Mouse (Mus musculus): ENCODE data around the gene Xrcc6. TPM values are rescaled to one million over a fixed set of nuclear protein-coding genes. Genes with fewer than 3 reads are reported as not detected.

Xrcc6 gene
- polyA plus RNA-seq, 1 experiment from 2014 or later: 91.6 TPM

GRCm38 (mm10) chr15:81990549-81990948 lies 2.9 kb downstream of the Xrcc6 start:
- 57% methylated on average over 7 of the region's 7 CpGs for WGBS
- no peaks in the 10 kb centered on the region for H3K27me3 ChIP-seq
- peaks cover 7% of the 10 kb centered on the region; the same call in 1 of the 2 replicates for H3K4me1 ChIP-seq (replicated peaks)
- H3K27ac ChIP-seq: no peak overlapping the region
- H3K4me3 ChIP-seq (replicated peaks): no peak overlapping the region
- no peaks in the 10 kb centered on the region for H3K9me3 ChIP-seq
- no peak overlapping the region for H3K9ac ChIP-seq (replicated peaks)
- H3K36me3 ChIP-seq: peaks cover 31% of the 10 kb centered on the region
- H3K4me2 ChIP-seq: no peak overlapping the region
- no peak for ATAC-seq (ENCODE audit: insufficient number of reproducible peaks, insufficient read depth, low FRiP score, low TSS enrichment, low read depth)

GRCm38 (mm10) chr15:81993992-81994391 lies 6.4 kb downstream of the Xrcc6 start:
- H3K9me3 ChIP-seq: no peaks in the 10 kb centered on the region
- H3K9ac ChIP-seq (replicated peaks): no peak overlapping the region
- H3K36me3 ChIP-seq: peaks cover 65% of the 10 kb centered on the region
- H3K4me2 ChIP-seq: no peak overlapping the region
- H3K4me1 ChIP-seq (replicated peaks): peaks cover 3% of the 10 kb centered on the region; the same call in 1 of the 2 replicates
- no peak for ATAC-seq (ENCODE audit: insufficient number of reproducible peaks, insufficient read depth, low FRiP score, low TSS enrichment, low read depth)
- H3K4me3 ChIP-seq (replicated peaks): no peak overlapping the region
- no peaks in the 10 kb centered on the region for H3K27me3 ChIP-seq
- 71% methylated on average over 6 of the region's 6 CpGs for WGBS
- no peak overlapping the region for H3K27ac ChIP-seq

- H3K4me3 ChIP-seq (replicated peaks): no peak overlapping the region
- peaks cover 52% of the 10 kb centered on the region for H3K36me3 ChIP-seq
- ATAC-seq (ENCODE audit: insufficient number of reproducible peaks, insufficient read depth, low FRiP score, low TSS enrichment, low read depth): no peak
- no peaks in the 10 kb centered on the region for H3K4me1 ChIP-seq (replicated peaks)
- no peak overlapping the region for H3K27ac ChIP-seq
- no peak overlapping the region for H3K4me2 ChIP-seq
- 95% methylated on average over 8 of the region's 8 CpGs for WGBS
- no peaks in the 10 kb centered on the region for H3K27me3 ChIP-seq
- H3K9me3 ChIP-seq: no peaks in the 10 kb centered on the region
- no peak overlapping the region for H3K9ac ChIP-seq (replicated peaks)
Observed at GRCm38 (mm10) chr15:82004257-82004656, 16.6 kb downstream of the Xrcc6 start.

- H3K9ac ChIP-seq (replicated peaks): no peak overlapping the region
- ATAC-seq (ENCODE audit: insufficient number of reproducible peaks, insufficient read depth, low FRiP score, low TSS enrichment, low read depth): no peak
- H3K27ac ChIP-seq: no peak overlapping the region
- 82% methylated on average over 6 of the region's 6 CpGs for WGBS
- H3K36me3 ChIP-seq: 0 out of 2 replicates have a peak, but pooled peaks cover 3% of the 10 kb centered on the region
- H3K4me3 ChIP-seq (replicated peaks): no peak overlapping the region
- H3K4me2 ChIP-seq: no peak overlapping the region
- H3K4me1 ChIP-seq (replicated peaks): peaks cover 13% of the 10 kb centered on the region
- H3K9me3 ChIP-seq: no peaks in the 10 kb centered on the region
- H3K27me3 ChIP-seq: no peaks in the 10 kb centered on the region
Observed at GRCm38 (mm10) chr15:82011947-82012346, 24.3 kb downstream of the Xrcc6 start.

GRCm38 (mm10) chr15:82014745-82015391 lies 27.2 kb downstream of the Xrcc6 start:
- Histone ChIP-seq H3K4me2 (peak overlapping the region; percentile 96), H3K9me3 (no peaks in the 10 kb centered on the region), H3K4me1 (replicated peaks) (peaks cover 16% of the 10 kb centered on the region), H3K36me3 (peaks cover 15% of the 10 kb centered on the region), H3K9ac (replicated peaks) (peak overlapping the region; percentile 86), H3K27me3 (no peaks in the 10 kb centered on the region), H3K27ac (no peak overlapping the region), H3K4me3 (replicated peaks) (peak overlapping the region; percentile 95)
- ATAC-seq (ENCODE audit: insufficient number of reproducible peaks, insufficient read depth, low FRiP score, low TSS enrichment, low read depth): no peak
- 13% methylated on average over 9 of the region's 9 CpGs for WGBS

- H3K4me2 ChIP-seq: peak overlapping the region; percentile 96
- ATAC-seq (ENCODE audit: insufficient number of reproducible peaks, insufficient read depth, low FRiP score, low TSS enrichment, low read depth): peak; percentile 8; the same call in 1 of the 2 replicates
- no peaks in the 10 kb centered on the region for H3K27me3 ChIP-seq
- peaks cover 16% of the 10 kb centered on the region for H3K4me1 ChIP-seq (replicated peaks)
- no peaks in the 10 kb centered on the region for H3K9me3 ChIP-seq
- H3K36me3 ChIP-seq: peaks cover 19% of the 10 kb centered on the region
- H3K4me3 ChIP-seq (replicated peaks): peak overlapping the region; percentile 95
- under 1% methylated on average over 37 of the region's 39 CpGs for WGBS
- peak overlapping the region; percentile 70; the same call in 1 of the 2 replicates for H3K27ac ChIP-seq
- H3K9ac ChIP-seq (replicated peaks): peak overlapping the region; percentile 86
Observed at GRCm38 (mm10) chr15:82015392-82016100, 27.9 kb downstream of the Xrcc6 start.

GRCm38 (mm10) chr15:82016101-82016808 lies 28.6 kb downstream of the Xrcc6 start:
- peaks cover 16% of the 10 kb centered on the region for H3K4me1 ChIP-seq (replicated peaks)
- under 1% methylated on average over 53 of the region's 53 CpGs for WGBS
- peak overlapping the region; percentile 72 for H3K27ac ChIP-seq
- peaks cover 21% of the 10 kb centered on the region for H3K36me3 ChIP-seq
- H3K4me2 ChIP-seq: peak overlapping the region; percentile 96
- no peaks in the 10 kb centered on the region for H3K9me3 ChIP-seq
- H3K9ac ChIP-seq (replicated peaks): peak overlapping the region; percentile 86
- no peaks in the 10 kb centered on the region for H3K27me3 ChIP-seq
- H3K4me3 ChIP-seq (replicated peaks): peak overlapping the region; percentile 95
- ATAC-seq (ENCODE audit: insufficient number of reproducible peaks, insufficient read depth, low FRiP score, low TSS enrichment, low read depth): peak; percentile 95

GRCm38 (mm10) chr15:82016830-82017229 lies 29.2 kb downstream of the Xrcc6 start:
- no peak for ATAC-seq (ENCODE audit: insufficient number of reproducible peaks, insufficient read depth, low FRiP score, low TSS enrichment, low read depth)
- 26% methylated on average over 6 of the region's 6 CpGs for WGBS
- Histone ChIP-seq H3K4me1 (replicated peaks) (peaks cover 16% of the 10 kb centered on the region), H3K27me3 (no peaks in the 10 kb centered on the region), H3K9me3 (no peaks in the 10 kb centered on the region), H3K27ac (peak overlapping the region; percentile 72), H3K36me3 (peaks cover 27% of the 10 kb centered on the region), H3K4me3 (replicated peaks) (peak overlapping the region; percentile 95), H3K9ac (replicated peaks) (peak overlapping the region; percentile 69), H3K4me2 (peak overlapping the region; percentile 96)

GRCm38 (mm10) chr15:82017461-82017860 lies 29.8 kb downstream of the Xrcc6 start:
- H3K4me3 ChIP-seq (replicated peaks): no peak overlapping the region

GRCm38 (mm10) chr15:82019288-82019687 lies 31.7 kb downstream of the Xrcc6 start:
- Histone ChIP-seq H3K4me3 (replicated peaks) (no peak overlapping the region), H3K27ac (no peak overlapping the region), H3K9me3 (no peaks in the 10 kb centered on the region), H3K4me1 (replicated peaks) (peaks cover 15% of the 10 kb centered on the region), H3K9ac (replicated peaks) (no peak overlapping the region), H3K36me3 (peaks cover 48% of the 10 kb centered on the region), H3K4me2 (no peak overlapping the region), H3K27me3 (no peaks in the 10 kb centered on the region)
- ATAC-seq (ENCODE audit: insufficient number of reproducible peaks, insufficient read depth, low FRiP score, low TSS enrichment, low read depth): no peak
- WGBS: 89% methylated on average over 3 of the region's 3 CpGs

More at GRCm38 (mm10) chr15:82017461-82017860, 29.8 kb downstream of the Xrcc6 start:
- no peaks in the 10 kb centered on the region for H3K27me3 ChIP-seq
- peaks cover 16% of the 10 kb centered on the region for H3K4me1 ChIP-seq (replicated peaks)
- no peak overlapping the region for H3K27ac ChIP-seq
- no peak overlapping the region for H3K4me2 ChIP-seq
- no peak overlapping the region for H3K9ac ChIP-seq (replicated peaks)
- no peaks in the 10 kb centered on the region for H3K9me3 ChIP-seq
- 75% methylated on average over 4 of the region's 4 CpGs for WGBS
- ATAC-seq (ENCODE audit: insufficient number of reproducible peaks, insufficient read depth, low FRiP score, low TSS enrichment, low read depth): no peak
- H3K36me3 ChIP-seq: peaks cover 30% of the 10 kb centered on the region

- Histone ChIP-seq H3K4me2 (no peak overlapping the region), H3K4me1 (replicated peaks) (no peaks in the 10 kb centered on the region), H3K9ac (replicated peaks) (no peak overlapping the region), H3K9me3 (no peaks in the 10 kb centered on the region), H3K36me3 (peaks cover 81% of the 10 kb centered on the region), H3K27ac (no peak overlapping the region), H3K4me3 (replicated peaks) (no peak overlapping the region), H3K27me3 (no peaks in the 10 kb centered on the region)
- 89% methylated on average over 13 of the region's 13 CpGs for WGBS
- ATAC-seq (ENCODE audit: insufficient number of reproducible peaks, insufficient read depth, low FRiP score, low TSS enrichment, low read depth): no peak
Observed at GRCm38 (mm10) chr15:82022535-82023088, 35.0 kb downstream of the Xrcc6 start.
